Comparison of ENCODE assay signal across 9 mouse cellular contexts in the genomic region with DNA sequence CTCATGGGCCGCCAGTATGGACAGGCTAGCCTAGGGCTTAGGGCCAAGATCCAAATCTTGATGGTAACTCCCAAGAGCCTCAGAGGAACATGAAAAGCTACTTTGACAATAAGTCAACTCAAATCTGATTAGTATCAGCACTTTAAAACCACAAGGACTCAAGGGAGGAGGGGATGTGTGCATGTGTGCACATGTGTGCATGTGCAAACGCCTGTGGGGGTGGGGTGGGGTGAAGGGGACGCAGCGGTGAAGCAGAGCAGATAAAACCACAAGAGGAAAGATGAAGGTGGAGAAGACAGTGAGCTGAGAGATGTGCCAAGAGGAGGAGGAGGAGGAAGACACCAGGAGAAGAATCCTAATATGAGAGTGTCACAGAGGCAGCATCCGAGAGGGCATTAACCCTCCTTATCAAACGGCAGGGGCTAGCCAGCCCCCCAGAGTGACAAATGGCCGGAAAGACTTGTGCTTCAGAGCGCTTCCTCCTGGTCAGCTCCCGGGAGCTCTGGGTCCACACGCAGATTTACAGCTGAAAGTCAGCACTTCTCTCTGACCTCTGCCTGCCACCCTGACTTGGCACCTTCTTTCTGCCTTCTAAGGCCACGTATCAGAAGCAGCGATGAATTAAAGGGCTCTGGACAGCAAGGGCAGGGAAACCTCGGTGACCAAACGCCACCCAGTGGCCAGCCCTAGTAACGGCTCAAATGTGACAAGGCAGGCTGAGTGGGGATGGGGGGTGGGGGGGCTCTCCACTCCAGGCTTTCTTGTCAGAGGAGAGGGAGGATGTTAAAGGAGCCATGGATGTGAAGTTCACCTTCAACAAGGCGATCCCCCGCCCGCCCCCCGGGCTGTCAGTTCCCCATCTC. TPM values are rescaled to one million over a fixed set of nuclear protein-coding genes. Genes with fewer than 3 reads are reported as not detected.
DNase-seq lines count a peak whose midpoint lies in the region; ATAC-seq and TF ChIP-seq lines count a peak whose summit lies in the region.
"Had no signal": no experiment of that assay in that cellular context is flagged by ENCODE, and none has a peak within 500 bp of the region (broad histone marks: within the 10 kb centered on the region; RNA-seq: fewer than 3 reads in every experiment).

No protein-coding gene starts in this region.

- H3K27me3 ChIP-seq in cerebellum, adult 2 months (ENCODE audit: control insufficient read depth, insufficient read depth, low read length), result no peaks in the 10 kb centered on the region
- H3K27me3 ChIP-seq in limb, embryonic 10.5 days (ENCODE audit: low read depth, poor library complexity, severe bottlenecking), result no peaks in the 10 kb centered on the region; the same call in 1 of the 2 replicates
- H3K27me3 ChIP-seq in midbrain, embryonic 15.5 days (replicated peaks), result peaks cover 16% of the 10 kb centered on the region; the same call in 1 of the 2 replicates
- H3K27me3 ChIP-seq in spleen, adult 2 months (ENCODE audit: control insufficient read depth, insufficient read depth, low read length), result no peaks in the 10 kb centered on the region
- H3K27me3 ChIP-seq: limb, embryonic 13.5 days had no signal

- H3K9ac ChIP-seq in midbrain, embryonic 15.5 days, result no peak overlapping the region
- H3K9ac ChIP-seq: limb, embryonic 13.5 days had no signal

- 47% methylated on average over 19 of the region's 19 CpGs for WGBS in cerebellum, adult 2 months
- WGBS in limb, embryonic 10.5 days, result 31% methylated on average over 19 of the region's 19 CpGs
- 34% methylated on average over 19 of the region's 19 CpGs for WGBS in midbrain, embryonic 15.5 days
- 39% methylated on average over 19 of the region's 19 CpGs for WGBS in spleen, adult 2 months

- TF ChIP-seq CTCF in cerebellum, adult 2 months (IDR thresholded peaks at IDR 0.05; ENCODE audit: borderline replicate concordance, insufficient read depth, low read depth, low read length), result peak; percentile 78
- peak; percentile 67; the same call in 1 of the 2 replicates for TF ChIP-seq CTCF in spleen, adult 2 months (IDR thresholded peaks at IDR 0.05; ENCODE audit: extremely low read depth, insufficient read depth, insufficient read length, insufficient replicate concordance)

- peak; percentile 46 for DNase-seq in layer of hippocampus, adult 11-12 months (ENCODE audit: low spot score)
- DNase-seq in layer of hippocampus, adult 9-11 months, result no peak
- peak; percentile 50 to 62 for DNase-seq in cerebellum, adult 2 months
- DNase-seq in gastrocnemius, postnatal 10 days, result peak; percentile 65
- DNase-seq in induced T-regulatory cell, adult 2 months (ENCODE audit: low read depth), result peak; percentile 76
- peak; percentile 80 for DNase-seq in limb, embryonic 10.5 days (ENCODE audit: low spot score)
- DNase-seq in spleen, adult 2 months (ENCODE audit: low read depth in 1 of 2, low spot score in 2 of 2), result peak; percentile 15 to 41

- H3K9me3 ChIP-seq in limb, embryonic 10.5 days (replicated peaks), result no peaks in the 10 kb centered on the region
- no peaks in the 10 kb centered on the region for H3K9me3 ChIP-seq in midbrain, embryonic 15.5 days

- peak; percentile 69 for ATAC-seq in midbrain, embryonic 15.5 days (replicated peaks)

- H3K27ac ChIP-seq in cerebellum, adult 2 months (ENCODE audit: insufficient read depth, low read length), result no peak overlapping the region
- H3K27ac ChIP-seq in limb, embryonic 10.5 days, result no peak overlapping the region
- no peak overlapping the region for H3K27ac ChIP-seq in midbrain, embryonic 15.5 days
- no peak overlapping the region for H3K27ac ChIP-seq in spleen, adult 2 months (ENCODE audit: insufficient read depth, low read length)
- H3K27ac ChIP-seq: limb, embryonic 13.5 days had no signal

- peaks cover 1% of the 10 kb centered on the region; the same call in 1 of the 2 replicates for H3K4me1 ChIP-seq in cerebellum, adult 2 months (ENCODE audit: control insufficient read depth, insufficient read depth, low read length)
- peaks cover 7% of the 10 kb centered on the region for H3K4me1 ChIP-seq in limb, embryonic 10.5 days
- H3K4me1 ChIP-seq in midbrain, embryonic 15.5 days, result no peaks in the 10 kb centered on the region
- H3K4me1 ChIP-seq in spleen, adult 2 months (ENCODE audit: control insufficient read depth, insufficient read depth, insufficient read length), result peaks cover 21% of the 10 kb centered on the region; the same call in 1 of the 2 replicates
- H3K4me1 ChIP-seq: limb, embryonic 13.5 days had no signal

- H3K4me2 ChIP-seq in midbrain, embryonic 15.5 days, result no peak overlapping the region
- H3K4me2 ChIP-seq: limb, embryonic 13.5 days had no signal

- peaks cover 42% of the 10 kb centered on the region for H3K36me3 ChIP-seq in limb, embryonic 10.5 days
- peaks cover 11% of the 10 kb centered on the region; the same call in 1 of the 2 replicates for H3K36me3 ChIP-seq in midbrain, embryonic 15.5 days (replicated peaks)
- H3K36me3 ChIP-seq in spleen, adult 2 months (ENCODE audit: control insufficient read depth, insufficient read depth, low read length), result peaks cover 3% of the 10 kb centered on the region; the same call in 1 of the 2 replicates

- H3K4me3 ChIP-seq in cerebellum, adult 2 months (replicated peaks; ENCODE audit: insufficient read depth, low read depth, low read length), result no peak overlapping the region
- H3K4me3 ChIP-seq in limb, embryonic 10.5 days, result no peak overlapping the region
- no peak overlapping the region for H3K4me3 ChIP-seq in midbrain, embryonic 15.5 days
- H3K4me3 ChIP-seq in spleen, adult 2 months (ENCODE audit: extremely low read depth, insufficient read depth, insufficient read length), result no peak overlapping the region
- H3K4me3 ChIP-seq: limb, embryonic 13.5 days had no signal

- no peak for TF ChIP-seq POLR2A in cerebellum, adult 2 months (IDR thresholded peaks at IDR 0.05; ENCODE audit: borderline replicate concordance, insufficient read depth, low read length)
- TF ChIP-seq POLR2A in spleen, adult 2 months (IDR thresholded peaks at IDR 0.05; ENCODE audit: low read depth, low read length), result no peak

RNA-seq across cellular contexts. Expression of a gene that starts 28.1 kb away (rescaled TPM):
- 28.4 and 29.0 TPM in 2 replicates for polyA plus RNA-seq in cerebellum, adult 2 months (2012; rRNA removed)
- total RNA-seq in gastrocnemius, postnatal 10 days (2021), result 10 to 100 TPM; 36.0 to 49.4 TPM
- 12.7 and 17.2 TPM in 2 replicates for polyA plus RNA-seq in limb, embryonic 10.5 days (2016; fragmentation: Nextera tagmentation; extraction: Ambion mirVana)
- 21.7 and 22.6 TPM in 2 replicates for polyA plus RNA-seq in midbrain, embryonic 15.5 days (2015; fragmentation: Nextera tagmentation; extraction: Ambion mirVana)
- polyA plus RNA-seq in spleen, adult 2 months (2012; rRNA removed), result 26.7 and 29.5 TPM in 2 replicates

RNA-seq across cellular contexts. Expression of a gene that starts 33.1 kb away (rescaled TPM):
- polyA plus RNA-seq in cerebellum, adult 2 months (2012; rRNA removed), result 0.55 and 1.0 TPM in 2 replicates
- total RNA-seq in gastrocnemius, postnatal 10 days (2021), result not detected
- 0.23 TPM in 1 of 2 replicates, not detected in the other for polyA plus RNA-seq in limb, embryonic 10.5 days (2016; fragmentation: Nextera tagmentation; extraction: Ambion mirVana)
- polyA plus RNA-seq in midbrain, embryonic 15.5 days (2015; fragmentation: Nextera tagmentation; extraction: Ambion mirVana), result 1.5 and 1.6 TPM in 2 replicates
- polyA plus RNA-seq in spleen, adult 2 months (2012; rRNA removed), result not detected in 2 replicates
